Mouse (Mus musculus): ENCODE measurements around the gene Mst1r.

The Mst1r gene

GRCm38 (mm10) chr9:107914764-107915420 is 8.2 kb downstream of the Mst1r start:
- WGBS: 82% methylated on average over 16 of the region's 16 CpGs

- WGBS: 31% methylated on average over 13 of the region's 13 CpGs
These were observed 11.4 kb downstream of the Mst1r start for GRCm38 (mm10) chr9:107917895-107918608.

- 60% methylated on average over 6 of the region's 6 CpGs for WGBS
These were observed 12.2 kb downstream of the Mst1r start for GRCm38 (mm10) chr9:107918884-107919283.

- WGBS: 86% methylated on average over 5 of the region's 5 CpGs
These were observed 12.8 kb downstream of the Mst1r start for GRCm38 (mm10) chr9:107919441-107919840.

GRCm38 (mm10) chr9:107923021-107923420 is 16.3 kb downstream of the Mst1r start:
- WGBS: 59% methylated on average over 7 of the region's 7 CpGs

GRCm38 (mm10) chr9:107923956-107924355 is 17.3 kb downstream of the Mst1r start:
- WGBS: 50% methylated on average over 6 of the region's 6 CpGs

- 13% methylated on average over 3 of the region's 3 CpGs for WGBS
These were observed 18.6 kb downstream of the Mst1r start for GRCm38 (mm10) chr9:107925251-107925650.

GRCm38 (mm10) chr9:107926920-107927420 is 20.3 kb downstream of the Mst1r start:
- WGBS: 35% methylated on average over 9 of the region's 9 CpGs

- WGBS: 39% methylated on average over 5 of the region's 5 CpGs
These were observed 21.1 kb downstream of the Mst1r start for GRCm38 (mm10) chr9:107927749-107928148.

- WGBS: 86% methylated on average over 3 of the region's 3 CpGs
These were observed 21.5 kb downstream of the Mst1r start, which contains the start of gene Actl11 for GRCm38 (mm10) chr9:107928169-107928568. TSS of gene Actl11 (plus strand) at chr9:107928469.

GRCm38 (mm10) chr9:107932221-107932620 is 25.5 kb downstream of the Mst1r start:
- WGBS: 53% methylated on average over 4 of the region's 4 CpGs

GRCm38 (mm10) chr9:107934146-107934545 is 27.5 kb downstream of the Mst1r start:
- 40% methylated on average over 11 of the region's 11 CpGs for WGBS

- 10% methylated on average over 3 of the region's 3 CpGs for WGBS
These were observed 28.7 kb downstream of the Mst1r start, which contains the start of gene Camkv for GRCm38 (mm10) chr9:107935374-107935773. TSS of gene Camkv (plus strand) at chr9:107935674.

GRCm38 (mm10) chr9:107935790-107936214 is 29.1 kb downstream of the Mst1r start:
- 2% methylated on average over 41 of the region's 41 CpGs for WGBS

- WGBS: 4% methylated on average over 29 of the region's 29 CpGs
These were observed 29.6 kb downstream of the Mst1r start for GRCm38 (mm10) chr9:107936215-107936822.

GRCm38 (mm10) chr9:107936831-107937230 is 30.2 kb downstream of the Mst1r start:
- 19% methylated on average over 3 of the region's 3 CpGs for WGBS

- 66% methylated on average over 31 of the region's 31 CpGs for WGBS
These were observed 40.8 kb downstream of the Mst1r start for GRCm38 (mm10) chr9:107947241-107948194.

GRCm38 (mm10) chr9:107949184-107949921 is 42.7 kb downstream of the Mst1r start:
- 80% methylated on average over 13 of the region's 13 CpGs for WGBS

GRCm38 (mm10) chr9:107949922-107950235 is 43.2 kb downstream of the Mst1r start, which contains the start of gene Traip:
TSS of gene Traip (plus strand) at chr9:107950136.
- 84% methylated on average over 10 of the region's 10 CpGs for WGBS
